Mouse (Mus musculus): ENCODE measurements around the gene Cdpf1. TPM values are rescaled to one million over a fixed set of nuclear protein-coding genes. Genes with fewer than 3 reads are reported as not detected.

Gene Cdpf1
- polyA plus RNA-seq (2014; fragmentation: Illumina TruSeq; extraction: RNeasy Lipid Tissue Mini Kit (QIAGEN cat#74804); ENCODE audit: low replicate concordance) = 2.0 TPM

GRCm38 (mm10) chr15:85811535-85812277 lies at the start of gene Cdpf1:
Gene Cdpf1 (minus strand): TSS chr15:85811697.

DNA sequence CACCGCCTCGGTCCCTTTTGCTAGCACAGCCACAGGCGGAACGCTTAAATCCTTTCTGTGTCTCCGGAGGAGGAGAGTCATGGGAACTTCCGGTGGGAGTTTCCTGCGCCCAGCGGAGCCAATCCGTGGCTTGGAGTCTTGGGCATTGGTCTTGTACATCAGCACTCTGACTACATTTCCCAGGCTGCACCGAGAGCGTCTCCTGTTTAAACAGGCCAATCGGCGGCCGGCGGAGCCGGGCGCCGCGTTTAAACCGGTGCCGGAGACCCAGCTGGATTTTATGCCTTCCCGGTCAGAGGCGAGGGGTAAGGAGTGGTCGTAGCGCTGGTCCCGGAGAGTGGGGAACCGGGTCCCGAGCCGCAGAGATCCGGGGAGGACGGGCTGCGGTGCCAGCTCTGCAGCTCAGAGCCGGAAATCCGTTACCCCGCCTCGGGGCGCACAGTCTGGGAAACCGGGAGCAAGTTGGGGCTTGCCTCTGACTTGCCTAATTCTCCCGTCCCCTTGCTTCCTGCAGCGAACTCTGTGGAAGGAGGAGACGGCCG lies 48.1 kb upstream of the Cdpf1 start, which contains the start of gene Gtse1:
TSS of gene Gtse1 (plus strand) at position 256 of the 542 bp plus-strand sequence.

GRCm38 (mm10) chr15:85831954-85832590 lies 20.6 kb upstream of the Cdpf1 start, which contains the start of gene Ttc38:
Gene Ttc38 (plus strand): TSS chr15:85832306.

DNA sequence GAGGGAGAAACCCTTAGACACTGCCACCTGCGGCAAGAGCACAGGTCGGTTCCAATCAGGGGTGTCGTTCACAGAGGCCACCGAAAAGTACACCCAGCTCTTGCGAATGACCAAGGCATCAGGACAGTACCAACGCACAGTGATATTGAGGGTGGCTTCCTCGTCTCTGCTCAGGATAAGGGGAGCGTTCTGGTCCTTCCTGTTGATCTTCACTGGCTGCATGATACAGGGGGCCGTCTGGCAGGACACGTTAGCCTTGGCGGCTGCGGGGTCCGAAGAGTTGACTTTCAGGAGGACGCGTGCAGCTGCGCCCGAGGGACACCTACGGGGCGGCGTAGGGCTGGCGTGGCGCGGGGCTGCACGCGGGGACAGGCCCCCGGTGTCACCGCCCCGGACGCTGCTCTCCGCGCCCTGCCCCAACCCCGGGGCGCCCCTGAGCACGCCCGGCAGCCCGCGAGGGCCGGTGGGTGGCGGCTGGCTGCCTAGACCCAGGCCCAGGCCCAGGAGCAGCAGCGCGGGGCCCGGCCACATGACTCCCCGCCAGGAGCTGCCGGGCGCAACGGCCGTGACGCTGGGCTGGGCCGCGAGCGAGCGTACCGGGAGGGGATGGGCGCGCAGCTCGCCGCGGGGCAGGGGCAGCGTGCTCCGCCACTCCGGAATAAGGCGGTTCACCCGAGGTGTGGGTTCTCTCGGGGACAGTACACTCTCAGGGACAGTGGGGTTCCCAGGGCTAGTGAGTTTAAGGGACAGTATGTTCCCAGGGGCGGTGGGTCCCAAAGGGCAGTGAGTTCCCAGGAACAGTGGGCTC lies 9.9 kb upstream of the Cdpf1 start, which contains the start of gene Pkdrej:
TSS of gene Pkdrej (minus strand) at position 532 of the 808 bp plus-strand sequence.

Other genes starting within 250 kb of the Cdpf1 start
- gene Wnt7b, start 229.2 kb downstream of the Cdpf1 start, polyA plus RNA-seq (2014; fragmentation: Illumina TruSeq; extraction: RNeasy Lipid Tissue Mini Kit (QIAGEN cat#74804); ENCODE audit: low replicate concordance) = not detected
- gene Ppara, start 76.7 kb downstream of the Cdpf1 start, polyA plus RNA-seq (2014; fragmentation: Illumina TruSeq; extraction: RNeasy Lipid Tissue Mini Kit (QIAGEN cat#74804); ENCODE audit: low replicate concordance) = 10.1 TPM
- 0.04 TPM for gene Pkdrej, start 10.0 kb upstream of the Cdpf1 start, polyA plus RNA-seq (2014; fragmentation: Illumina TruSeq; extraction: RNeasy Lipid Tissue Mini Kit (QIAGEN cat#74804); ENCODE audit: low replicate concordance)
- gene Ttc38, start 20.6 kb upstream of the Cdpf1 start, polyA plus RNA-seq (2014; fragmentation: Illumina TruSeq; extraction: RNeasy Lipid Tissue Mini Kit (QIAGEN cat#74804); ENCODE audit: low replicate concordance) = 5.5 TPM
- gene Gtse1, start 48.0 kb upstream of the Cdpf1 start, polyA plus RNA-seq (2014; fragmentation: Illumina TruSeq; extraction: RNeasy Lipid Tissue Mini Kit (QIAGEN cat#74804); ENCODE audit: low replicate concordance) = not detected
- 7.1 TPM for gene Trmu, start 67.6 kb upstream of the Cdpf1 start, polyA plus RNA-seq (2014; fragmentation: Illumina TruSeq; extraction: RNeasy Lipid Tissue Mini Kit (QIAGEN cat#74804); ENCODE audit: low replicate concordance)
- 0.11 TPM for gene Celsr1, start 222.1 kb upstream of the Cdpf1 start, polyA plus RNA-seq (2014; fragmentation: Illumina TruSeq; extraction: RNeasy Lipid Tissue Mini Kit (QIAGEN cat#74804); ENCODE audit: low replicate concordance)
- 3.4 TPM for gene Gramd4, start 246.0 kb upstream of the Cdpf1 start, polyA plus RNA-seq (2014; fragmentation: Illumina TruSeq; extraction: RNeasy Lipid Tissue Mini Kit (QIAGEN cat#74804); ENCODE audit: low replicate concordance)

All from small intestine, adult 10 weeks (tissue).